Mouse (Mus musculus) liver, adult 2 months (tissue): ENCODE results near the gene Dnajc22.

Source experiments
- CTCF ChIP-seq: fragments of 200-500 bp; IDR thresholded peaks from 2 replicates; pipeline ENCODE4 v1.5.1; 2011; ENCODE audit warnings: low read depth, low read length, control low read depth
- POLR2A ChIP-seq: fragments of 200-500 bp; IDR thresholded peaks from 2 replicates; pipeline ENCODE4 v1.6.1; 2011; ENCODE audit warnings: low read length, control low read depth; ENCODE audit not compliant: insufficient read depth; ENCODE audit errors: extremely low read depth

- TF ChIP-seq POLR2A (no peak), CTCF (no peak)
Measured at GRCm38 (mm10) chr15:99153466-99153865, 60.5 kb downstream of the Dnajc22 start.
